8 mouse cellular contexts compared by ENCODE assay signal in the genomic region with DNA sequence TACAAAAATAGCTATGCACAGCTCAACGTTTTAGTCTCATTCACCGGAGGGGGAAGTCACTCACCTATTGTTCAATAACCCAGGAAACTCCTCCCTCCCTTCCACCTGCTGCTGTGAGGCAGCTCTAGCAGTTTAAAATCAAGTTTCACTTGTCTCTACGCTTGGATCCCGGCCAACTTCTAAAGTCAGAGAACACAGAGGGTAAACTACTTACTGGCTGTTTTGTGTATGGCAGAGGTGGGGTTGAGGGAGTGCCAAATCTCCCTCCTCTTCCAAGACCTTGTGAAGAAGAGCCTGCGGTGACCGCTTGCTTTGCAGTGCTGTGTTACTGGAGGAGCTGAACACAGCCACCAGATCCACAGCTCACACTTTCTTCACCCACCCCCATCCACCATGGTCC. TPM values are rescaled to one million over a fixed set of nuclear protein-coding genes. Genes with fewer than 3 reads are reported as not detected.
DNase-seq lines count a peak whose midpoint lies in the region; ATAC-seq and TF ChIP-seq lines count a peak whose summit lies in the region.

No protein-coding gene starts in this region.

- H3K4me3 ChIP-seq in stomach, embryonic 16.5 days (replicated peaks; ENCODE audit: low read length): no peak overlapping the region
- no peak overlapping the region for H3K4me3 ChIP-seq in left cerebral cortex, adult 2 months

- ATAC-seq in stomach, embryonic 16.5 days (ENCODE audit: insufficient read depth, low FRiP score): peak; percentile 94

- H3K36me3 ChIP-seq in stomach, embryonic 16.5 days (ENCODE audit: control insufficient read depth, insufficient read depth, low read length): 0 out of 2 replicates have a peak, but pooled peaks cover 19% of the 10 kb centered on the region

- 0 out of 2 replicates have a peak, but pooled peaks cover 4% of the 10 kb centered on the region for H3K4me1 ChIP-seq in stomach, embryonic 16.5 days (ENCODE audit: control insufficient read depth, insufficient read depth, low read length)

- intact Hi-C loops in left cerebral cortex, adult 2 months (cut with DNase I): no loop called here

- no peak overlapping the region for H3K9ac ChIP-seq in stomach, embryonic 16.5 days (ENCODE audit: low read length)

- no peak for TF ChIP-seq CTCF in left cerebral cortex, adult 2 months (IDR thresholded peaks at IDR 0.05)

- no peaks in the 10 kb centered on the region for H3K27me3 ChIP-seq in stomach, embryonic 16.5 days (ENCODE audit: control insufficient read depth, insufficient read depth, low read length)

- DNase-seq in ovary, adult 18-20 months (ENCODE audit: low spot score): peak; percentile 41
- DNase-seq in ovary, postnatal 10 days (ENCODE audit: low spot score): no peak
- peak; percentile 52 for DNase-seq in gastrocnemius, postnatal 25 days
- peak; percentile 83 for DNase-seq in kidney, postnatal 25 days
- no peak for DNase-seq in retina, embryonic 14.5 days (ENCODE audit: low spot score)
- no peak for DNase-seq in thymus, postnatal 10 days (ENCODE audit: low spot score in 2 of 2)
- no peak for DNase-seq in left cerebral cortex, adult 2 months (ENCODE audit: extremely low spot score in 1 of 2, low spot score in 2 of 2)

- no peaks in the 10 kb centered on the region for H3K9me3 ChIP-seq in stomach, embryonic 16.5 days (replicated peaks; ENCODE audit: control insufficient read depth, low read length)

- WGBS in stomach, embryonic 16.5 days: 60% methylated on average over 6 of the region's 6 CpGs

- 0 out of 2 replicates have a peak overlapping the region, but pooled peaks have one; percentile 15 for H3K4me2 ChIP-seq in stomach, embryonic 16.5 days (ENCODE audit: low read depth, low read length)

- H3K27ac ChIP-seq in stomach, embryonic 16.5 days (ENCODE audit: low read length): peak overlapping the region; percentile 84
- no peak overlapping the region for H3K27ac ChIP-seq in left cerebral cortex, adult 2 months

RNA-seq across cellular contexts. Expression of gene Gabpa, which starts 9.7 kb away (rescaled TPM):
- 10 to 100 TPM; 20.3 to 22.4 TPM for total RNA-seq in gastrocnemius, postnatal 25 days (2021)
- 31.3 and 32.0 TPM in 2 replicates for polyA plus RNA-seq in stomach, embryonic 16.5 days (2015; fragmentation: Nextera tagmentation; extraction: Ambion mirVana)
- total RNA-seq in left cerebral cortex, adult 2 months (2021): 10 to 100 TPM; 18.2 to 22.2 TPM

RNA-seq across cellular contexts. Expression of gene Atp5j, which starts 10.4 kb away (rescaled TPM):
- 1,000 to 10,000 TPM; 1,096 to 1,119 TPM for total RNA-seq in gastrocnemius, postnatal 25 days (2021)
- 846 and 927 TPM in 2 replicates for polyA plus RNA-seq in stomach, embryonic 16.5 days (2015; fragmentation: Nextera tagmentation; extraction: Ambion mirVana)
- 100 to 1,000 TPM; 354 to 363 TPM for total RNA-seq in left cerebral cortex, adult 2 months (2021)

RNA-seq across cellular contexts. Expression of gene Jam2, which starts 51.1 kb away (rescaled TPM):
- total RNA-seq in gastrocnemius, postnatal 25 days (2021): 10 to 100 TPM; 13.5 to 18.1 TPM
- polyA plus RNA-seq in stomach, embryonic 16.5 days (2015; fragmentation: Nextera tagmentation; extraction: Ambion mirVana): 6.2 and 6.7 TPM in 2 replicates
- total RNA-seq in left cerebral cortex, adult 2 months (2021): 10 to 100 TPM; 21.0 to 27.4 TPM

Comparison
In these comparisons a context has a peak if more than half of its experiments do, and no peak if none do; other contexts are left out.
1. DNase-seq: peak in ovary, adult 18-20 months (single experiment), gastrocnemius, postnatal 25 days (single experiment) and kidney, postnatal 25 days (2 of 2); none in ovary, postnatal 10 days (single experiment), retina, embryonic 14.5 days (single experiment), thymus, postnatal 10 days (0 of 2) and left cerebral cortex, adult 2 months (0 of 2).